Mouse (Mus musculus) kidney, adult 2 months (tissue): ENCODE measurements around the gene Olfr669. TPM values are rescaled to one million over a fixed set of nuclear protein-coding genes. Genes with fewer than 3 reads are reported as not detected.
"Not testable (repeated sequence)": the region's sequence is repeated elsewhere in the genome, so short reads cannot be mapped to it uniquely, and the experiment has no call there.

Experiments used
- DNase-seq: peaks from one replicate; pipeline ENCODE4 v3.0.0; 2021
- H3K27ac ChIP-seq: fragments of 200-500 bp; 2 replicates; pipeline ENCODE4 v1.5.1; 2012; ENCODE audit warnings: low read depth, low read length, control low read depth, inconsistent platforms; ENCODE audit not compliant: insufficient read depth
- H3K27me3 ChIP-seq: fragments of 200-500 bp; replicated peaks from 2 replicates; pipeline ENCODE4 v1.6.1; 2012; ENCODE audit warnings: mild to moderate bottlenecking, moderate library complexity, low read length, inconsistent platforms; ENCODE audit not compliant: control insufficient read depth, insufficient read depth
- H3K36me3 ChIP-seq: fragments of 200-500 bp; 2 replicates; pipeline ENCODE4 v1.6.1; 2012; ENCODE audit warnings: mild to moderate bottlenecking, moderate library complexity, low read length, inconsistent platforms; ENCODE audit not compliant: control insufficient read depth, insufficient read depth
- H3K4me1 ChIP-seq: fragments of 200-500 bp; 2 replicates; pipeline ENCODE4 v1.6.1; 2011; ENCODE audit warnings: low read length; ENCODE audit not compliant: control insufficient read depth, insufficient read depth
- H3K4me3 ChIP-seq: fragments of 200-500 bp; 2 replicates; pipeline ENCODE4 v1.5.1; 2011; ENCODE audit warnings: mild to moderate bottlenecking, low read depth, low read length, control low read depth; ENCODE audit not compliant: insufficient read depth
- CTCF ChIP-seq: fragments of 200-500 bp; conservative IDR thresholded peaks from 2 replicates; pipeline ENCODE4 v1.5.1; 2011; ENCODE audit warnings: low read depth, mild to moderate bottlenecking, control low read depth, low read length, moderate library complexity, mixed read lengths; ENCODE audit not compliant: insufficient read depth, insufficient read length
- POLR2A ChIP-seq: fragments of 200-500 bp; IDR thresholded peaks from one replicate; pipeline ENCODE4 v1.6.1; 2011; ENCODE audit warnings: low read depth, low read length, control low read depth
- WGBS: fragments of 180-500 bp; shearing (Covaris S2); methylation state at CpG from one replicate; pipeline ENCODE4 v1.1.7; 2018; 5-methylcytosine and 5-hydroxymethylcytosine counted together
- polyA plus RNA-seq: library from polyadenylated mRNA; depleted of rRNA; stranded (reverse); fragments of >200 nt; gene quantifications from 2 replicates; pipeline ENCODE4 v1.2.3, GENCODE M21; 2012; rRNA removed

Gene Olfr669
- not detected in 2 replicates for polyA plus RNA-seq

DNA sequence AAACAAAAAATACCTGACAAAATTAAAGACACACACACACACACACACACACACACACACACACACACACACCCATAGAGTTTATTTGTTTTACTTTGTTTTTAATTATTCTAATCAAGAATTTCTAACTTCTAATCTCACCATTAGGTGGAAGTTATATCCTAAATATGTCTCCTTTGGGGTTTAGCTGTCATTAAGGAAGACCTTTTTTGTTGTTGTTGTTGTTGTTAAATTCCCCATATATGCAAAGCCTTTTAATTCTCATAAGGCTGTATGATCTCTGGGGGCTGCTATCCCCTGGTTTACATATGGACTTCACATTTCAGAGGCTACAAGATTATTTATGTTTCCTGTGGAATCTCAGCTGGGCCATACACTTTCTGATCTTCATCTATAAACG lies at the start of gene Olfr669:
Gene Olfr669 (plus strand): TSS at position 301 of the 400 bp plus-strand sequence.
- H3K27ac ChIP-seq, result no peak within 1 kb of the TSS

DNA sequence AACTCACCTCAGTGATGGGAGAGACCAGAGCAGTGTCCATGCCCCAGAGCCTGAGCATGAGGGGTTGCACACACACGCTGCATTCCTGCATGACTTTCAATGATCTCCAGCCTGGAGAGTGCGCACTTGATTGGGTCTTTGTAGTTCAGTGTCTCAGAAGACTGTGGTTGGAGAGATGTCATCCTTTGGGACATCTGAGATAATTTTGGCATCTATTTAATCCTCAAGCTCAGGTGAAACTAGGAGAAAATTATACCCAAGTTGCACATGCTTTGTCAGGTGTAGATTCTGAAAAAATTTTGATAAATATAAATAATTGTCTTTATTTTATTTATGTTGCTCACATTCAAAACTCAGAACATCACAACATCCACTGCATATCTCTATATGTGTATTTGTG lies 38.2 kb upstream of the Olfr669 start, which contains the start of gene Olfr666:
Gene Olfr666 (minus strand): TSS at position 101 of the 400 bp plus-strand sequence.
- Histone ChIP-seq H3K27me3 (no peaks in the 10 kb centered on the region), H3K4me1 (no peaks in the 10 kb centered on the region), H3K27ac (no peak within 1 kb of the TSS), H3K4me3 (no peak within 1 kb of the TSS), H3K36me3 (no peaks in the 10 kb centered on the region)
- no peak for DNase-seq
- WGBS, result 82% methylated on average over 2 of the region's 2 CpGs
- TF ChIP-seq CTCF, result no peak
- no peak for TF ChIP-seq POLR2A

More for the DNA sequence above, at the start of gene Olfr669:
- no peak within 1 kb of the TSS for H3K4me3 ChIP-seq
- no peaks in the 10 kb centered on the region for H3K27me3 ChIP-seq
- H3K36me3 ChIP-seq, result no peaks in the 10 kb centered on the region
- WGBS, result 83% methylated on average over 1 of the region's 1 CpGs
- TF ChIP-seq POLR2A (no peak), CTCF (no peak)
- H3K4me1 ChIP-seq, result no peaks in the 10 kb centered on the region
- DNase-seq, result no peak

DNA sequence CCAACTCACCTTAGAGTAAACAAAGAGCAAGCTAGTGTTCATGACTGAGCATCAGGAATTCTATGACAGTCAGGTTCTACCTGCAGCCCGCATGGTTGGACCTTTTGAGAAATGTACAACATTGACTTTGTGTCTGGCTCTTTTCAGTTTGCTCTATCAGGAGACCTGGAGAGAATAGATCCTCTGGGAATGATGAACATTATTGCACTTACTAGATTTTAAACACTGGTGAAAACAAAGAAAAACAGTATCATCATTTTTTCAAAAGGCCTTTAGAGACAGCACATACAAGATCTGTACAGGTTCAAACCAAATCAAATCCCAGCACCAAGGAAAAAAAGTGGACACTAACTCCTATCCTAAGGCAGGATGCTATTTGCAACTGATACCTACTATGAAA lies 12.7 kb upstream of the Olfr669 start, which contains the start of gene Olfr667:
Gene Olfr667 (minus strand): TSS at position 101 of the 400 bp plus-strand sequence.
- H3K27me3 ChIP-seq, result no peaks in the 10 kb centered on the region
- no peaks in the 10 kb centered on the region for H3K36me3 ChIP-seq
- H3K4me1 ChIP-seq, result no peaks in the 10 kb centered on the region
- no peak within 1 kb of the TSS for H3K27ac ChIP-seq
- H3K4me3 ChIP-seq, result no peak within 1 kb of the TSS
- no peak for DNase-seq
- no peak for TF ChIP-seq POLR2A
- TF ChIP-seq CTCF, result no peak
- WGBS, result 86% methylated on average over 1 of the region's 1 CpGs

DNA sequence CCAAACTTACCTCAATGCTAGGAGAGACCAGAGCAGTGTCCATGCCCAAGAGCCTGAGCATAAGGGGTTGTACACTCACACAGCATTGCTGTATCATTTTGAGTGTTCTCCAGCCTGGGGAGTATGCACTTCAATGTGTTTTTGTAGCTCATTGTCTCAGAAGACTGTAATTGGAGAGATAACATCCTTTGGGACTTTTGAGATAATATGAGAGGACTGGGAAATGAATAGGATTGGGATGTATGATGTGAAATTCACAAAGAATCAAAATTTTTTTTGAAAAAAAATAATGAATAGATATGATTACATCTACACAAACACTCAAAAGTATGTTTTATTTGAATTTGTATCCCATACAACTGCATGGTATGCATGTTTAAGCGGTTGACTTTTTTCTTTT lies 6.1 kb upstream of the Olfr669 start, which contains the start of gene Olfr668:
Gene Olfr668 (minus strand): TSS at position 101 of the 400 bp plus-strand sequence.
- Histone ChIP-seq H3K27me3 (no peaks in the 10 kb centered on the region), H3K4me3 (no peak within 1 kb of the TSS), H3K36me3 (no peaks in the 10 kb centered on the region), H3K27ac (no peak within 1 kb of the TSS), H3K4me1 (no peaks in the 10 kb centered on the region)
- DNase-seq, result no peak
- TF ChIP-seq POLR2A, result no peak
- TF ChIP-seq CTCF, result no peak
- 67% methylated on average over 1 of the region's 1 CpGs for WGBS

DNA sequence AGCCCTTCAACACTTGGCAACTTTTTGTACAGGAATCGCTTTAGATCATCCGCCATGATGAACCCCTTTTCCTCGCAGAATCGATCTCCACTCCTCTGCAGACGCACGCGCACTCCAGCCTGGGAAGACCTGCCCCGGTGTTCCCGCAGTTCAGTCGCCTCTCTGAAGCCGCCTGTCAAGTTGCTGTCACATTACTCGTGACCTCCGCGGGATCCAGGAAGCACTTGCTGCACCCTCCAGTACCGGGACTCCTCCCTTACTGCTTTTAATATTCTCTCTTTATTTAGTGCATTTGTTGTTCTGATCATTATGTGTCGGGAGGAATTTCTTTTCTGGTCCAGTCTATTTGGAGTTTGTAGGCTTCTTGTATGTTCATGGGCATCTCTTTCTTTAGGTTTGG lies 16.2 kb downstream of the Olfr669 start:
- not testable (repeated sequence) for H3K27ac ChIP-seq, H3K36me3 ChIP-seq
- WGBS, result 95% methylated on average over 16 of the region's 16 CpGs

DNA sequence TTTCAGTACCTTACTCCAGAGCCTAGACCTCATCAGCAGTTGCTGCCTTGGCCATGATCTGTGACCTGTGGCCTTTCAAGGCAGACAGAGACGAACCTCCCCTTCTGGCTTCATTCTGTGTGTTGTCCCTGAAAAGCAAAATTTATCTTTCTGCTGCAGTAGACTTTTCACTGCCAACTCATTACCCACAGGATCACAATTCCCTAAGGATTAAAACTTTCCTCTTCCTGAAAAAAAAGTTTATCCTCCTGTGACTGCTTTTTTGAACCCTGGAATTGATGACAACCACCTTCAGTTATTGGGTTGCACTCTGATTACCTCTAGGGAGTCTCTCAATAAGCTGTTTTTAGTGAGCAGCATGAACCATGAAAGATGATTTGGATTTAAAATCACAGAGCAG lies 28.5 kb downstream of the Olfr669 start, which contains the start of gene Olfr670:
Gene Olfr670 (minus strand): TSS at position 101 of the 400 bp plus-strand sequence.
- WGBS, result 20% methylated on average over 1 of the region's 1 CpGs
- H3K4me1 ChIP-seq, result no peaks in the 10 kb centered on the region
- no peaks in the 10 kb centered on the region for H3K27me3 ChIP-seq
- H3K27ac ChIP-seq, result no peak within 1 kb of the TSS
- H3K4me3 ChIP-seq, result no peak within 1 kb of the TSS
- TF ChIP-seq CTCF, result no peak
- no peak for TF ChIP-seq POLR2A
- H3K36me3 ChIP-seq, result no peaks in the 10 kb centered on the region
- no peak for DNase-seq

More for the DNA sequence above, 16.2 kb downstream of the Olfr669 start:
- not testable (repeated sequence) for DNase-seq, H3K4me1 ChIP-seq, H3K4me3 ChIP-seq, H3K27me3 ChIP-seq

DNA sequence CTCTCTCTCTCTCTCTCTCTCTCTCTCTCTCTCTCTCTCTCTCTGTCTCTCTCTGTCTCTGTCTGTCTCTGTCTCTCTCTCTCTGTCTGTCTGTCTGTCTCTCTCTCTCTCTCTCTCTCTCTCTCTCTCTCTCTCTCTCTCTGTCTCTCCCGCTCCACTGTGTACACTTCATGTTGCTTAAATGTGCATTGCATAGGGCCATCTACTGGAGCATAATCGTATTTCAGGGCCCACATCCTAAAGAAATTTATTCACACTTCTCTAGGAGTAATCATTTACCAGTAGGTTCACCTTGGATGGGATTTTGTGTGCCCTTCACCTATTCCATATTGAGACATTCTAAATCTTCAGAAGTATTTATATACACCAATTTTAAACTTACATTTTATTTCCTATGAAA lies 38.5 kb downstream of the Olfr669 start:
- H3K27ac ChIP-seq, H3K36me3 ChIP-seq, H3K4me3 ChIP-seq, DNase-seq, H3K4me1 ChIP-seq, H3K27me3 ChIP-seq: not testable (repeated sequence)
- WGBS, result 64% methylated on average over 2 of the region's 2 CpGs

DNA sequence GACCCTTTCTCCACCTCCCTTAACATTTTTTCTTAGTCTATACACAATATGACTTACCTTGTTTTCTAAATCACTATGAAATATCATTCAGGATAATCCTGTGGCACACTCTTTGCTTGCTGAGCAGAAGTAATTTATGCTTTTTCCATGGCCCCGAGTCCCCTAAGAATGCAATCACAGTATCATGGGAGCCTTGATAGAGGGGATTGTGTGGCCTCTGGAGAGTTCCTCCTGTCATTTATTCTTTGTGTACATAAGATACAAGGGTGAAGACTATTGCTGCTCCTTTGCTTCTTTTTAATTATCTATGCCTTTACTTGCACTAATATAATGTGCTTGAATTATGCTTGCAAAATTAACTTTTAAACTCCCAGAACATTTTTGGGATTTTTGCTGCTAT lies 45.0 kb downstream of the Olfr669 start, which contains the start of gene Olfr671:
Gene Olfr671 (minus strand): TSS at position 101 of the 400 bp plus-strand sequence.
- TF ChIP-seq POLR2A, result no peak
- TF ChIP-seq CTCF, result no peak

More for the DNA sequence above, 45.0 kb downstream of the Olfr669 start, which contains the start of gene Olfr671:
- no peaks in the 10 kb centered on the region for H3K27me3 ChIP-seq
- H3K36me3 ChIP-seq, result no peaks in the 10 kb centered on the region
- WGBS, result 76% methylated on average over 1 of the region's 1 CpGs
- no peak for DNase-seq
- no peaks in the 10 kb centered on the region for H3K4me1 ChIP-seq
- H3K27ac ChIP-seq, result no peak within 1 kb of the TSS
- no peak within 1 kb of the TSS for H3K4me3 ChIP-seq

Other genes with a start within 250 kb of the Olfr669 start
- not detected in 2 replicates for gene Olfr661, start 247.7 kb upstream of the Olfr669 start, polyA plus RNA-seq
- not detected in 2 replicates for gene Usp17le, start 156.8 kb upstream of the Olfr669 start, polyA plus RNA-seq
- gene Usp17lb, start 91.6 kb upstream of the Olfr669 start, polyA plus RNA-seq, result not detected in 2 replicates
- gene Usp17la, start 77.2 kb upstream of the Olfr669 start, polyA plus RNA-seq, result not detected in 2 replicates
- not detected in 2 replicates for gene Olfr665, start 56.2 kb upstream of the Olfr669 start, polyA plus RNA-seq
- gene Olfr666, start 38.3 kb upstream of the Olfr669 start, polyA plus RNA-seq, result not detected in 2 replicates
- gene Olfr667, start 12.8 kb upstream of the Olfr669 start, polyA plus RNA-seq, result not detected in 2 replicates
- gene Olfr668, start 6.2 kb upstream of the Olfr669 start, polyA plus RNA-seq, result not detected in 2 replicates
- gene Olfr670, start 28.4 kb downstream of the Olfr669 start, polyA plus RNA-seq, result not detected in 2 replicates
- gene Olfr671, start 44.9 kb downstream of the Olfr669 start, polyA plus RNA-seq, result not detected in 2 replicates
- gene Olfr672, start 67.8 kb downstream of the Olfr669 start, polyA plus RNA-seq, result not detected in 2 replicates
- gene Olfr675, start 94.2 kb downstream of the Olfr669 start, polyA plus RNA-seq, result not detected in 2 replicates
- not detected in 2 replicates for gene Olfr676, start 98.5 kb downstream of the Olfr669 start, polyA plus RNA-seq
- gene Olfr677, start 117.1 kb downstream of the Olfr669 start, polyA plus RNA-seq, result not detected in 2 replicates
- not detected in 2 replicates for gene Olfr678, start 130.2 kb downstream of the Olfr669 start, polyA plus RNA-seq
- not detected in 2 replicates for gene Olfr679, start 147.0 kb downstream of the Olfr669 start, polyA plus RNA-seq
- not detected in 2 replicates for gene Olfr680-ps1, start 158.6 kb downstream of the Olfr669 start, polyA plus RNA-seq
- not detected in 2 replicates for gene Olfr681, start 182.6 kb downstream of the Olfr669 start, polyA plus RNA-seq
- not detected in 2 replicates for gene Olfr683, start 212.8 kb downstream of the Olfr669 start, polyA plus RNA-seq
- gene Olfr684, start 229.4 kb downstream of the Olfr669 start, polyA plus RNA-seq, result not detected in 2 replicates